Mouse (Mus musculus) CH12.LX (cell line): ENCODE data around the gene Ptprf. TPM values are rescaled to one million over a fixed set of nuclear protein-coding genes. Genes with fewer than 3 reads are reported as not detected.
A peak's percentile ranks its signal among the peaks of the same experiment; 100 is the strongest.

ENCODE experiments used
- DNase-seq: peaks from one replicate; pipeline ENCODE4 v3.0.0-alpha.2; 2013; ENCODE audit errors: extremely low read depth
- H3K27ac ChIP-seq: 2 replicates; pipeline ENCODE4 v1.5.1; 2012; ENCODE audit warnings: low read depth, mild to moderate bottlenecking, control low read depth, moderate library complexity; ENCODE audit not compliant: insufficient read depth
- H3K27me3 ChIP-seq: replicated peaks from 2 replicates; pipeline ENCODE3; 2012; ENCODE audit warnings: inconsistent platforms
- H3K36me3 ChIP-seq, 2 experiments: replicated peaks in 1 of 2; 2 replicates each; pipeline versions ENCODE3 to v1.6.1; 2012; ENCODE audit warnings: inconsistent platforms in 1 of 2, low read length in 1 of 2, mild to moderate bottlenecking in 1 of 2, mixed read lengths in 1 of 2, moderate library complexity in 1 of 2; ENCODE audit not compliant: control insufficient read depth in 1 of 2, insufficient read depth in 1 of 2
- H3K4me1 ChIP-seq, 2 experiments: 2 replicates each; pipeline ENCODE4 v1.6.1; 2012; ENCODE audit warnings: inconsistent platforms in 1 of 2, moderate library complexity in 1 of 2; ENCODE audit not compliant: insufficient read depth in 2 of 2, control insufficient read depth in 1 of 2
- H3K4me2 ChIP-seq: 2 replicates; pipeline ENCODE4 v1.6.1; 2012; ENCODE audit warnings: low read depth, mild to moderate bottlenecking, control low read depth; ENCODE audit not compliant: poor library complexity, insufficient read depth, severe bottlenecking
- H3K4me3 ChIP-seq, 3 experiments: fragments of 150-350 bp in 1 of 3; sonication (generic) in 1 of 3; replicated peaks in 1 of 3; 2 replicates each; pipeline versions ENCODE3 to v1.5.1; 2011 to 2012; ENCODE audit warnings: low read depth in 2 of 3, low read length in 2 of 3, mild to moderate bottlenecking in 2 of 3, moderate library complexity in 2 of 3, control low read depth in 1 of 3, improper control_type of control experiment in 1 of 3, inconsistent platforms in 1 of 3, mixed read lengths in 1 of 3; ENCODE audit not compliant: poor library complexity in 1 of 3
- H3K79me2 ChIP-seq: replicated peaks from 2 replicates; pipeline ENCODE4 v1.6.1; 2012; ENCODE audit warnings: mild to moderate bottlenecking, moderate library complexity; ENCODE audit not compliant: control insufficient read depth, poor library complexity, insufficient read depth, severe bottlenecking; ENCODE audit errors: extremely low read depth
- H3K9ac ChIP-seq: 2 replicates; pipeline ENCODE4 v1.6.1; 2012; ENCODE audit warnings: low read depth, mild to moderate bottlenecking, control low read depth, moderate library complexity; ENCODE audit not compliant: insufficient read depth
- H3K9me3 ChIP-seq: replicated peaks from 2 replicates; pipeline ENCODE3; 2012; ENCODE audit warnings: low read length, inconsistent platforms, mixed read lengths
- CHD1 ChIP-seq: IDR thresholded peaks from 2 replicates; pipeline ENCODE4 v1.6.1; 2012; ENCODE audit warnings: low read depth, low read length, improper control_type of control experiment, inconsistent platforms
- CHD2 ChIP-seq: IDR thresholded peaks from 2 replicates; pipeline ENCODE4 v1.6.1; 2011; ENCODE audit warnings: low read length, improper control_type of control experiment
- E2F4 ChIP-seq: IDR thresholded peaks from 2 replicates; pipeline ENCODE4 v1.6.1; 2011; ENCODE audit warnings: low read depth, low read length, improper control_type of control experiment; ENCODE audit not compliant: insufficient replicate concordance
- ELF1 ChIP-seq: IDR thresholded peaks from 2 replicates; pipeline ENCODE4 v1.6.1; 2014; ENCODE audit warnings: low read depth, mild to moderate bottlenecking, inconsistent platforms, low read length, improper control_type of control experiment
- EP300 ChIP-seq: IDR thresholded peaks from 2 replicates; pipeline ENCODE4 v1.6.1; 2011; ENCODE audit warnings: low read length, improper control_type of control experiment
- ETS1 ChIP-seq: conservative IDR thresholded peaks from 2 replicates; pipeline ENCODE4 v1.6.1; 2012; ENCODE audit warnings: low read depth, mild to moderate bottlenecking, inconsistent platforms, low read length, improper control_type of control experiment, moderate library complexity
- GABPA ChIP-seq: IDR thresholded peaks from 2 replicates; pipeline ENCODE4 v1.6.1; 2012; ENCODE audit warnings: low read depth, low read length, improper control_type of control experiment, inconsistent platforms; ENCODE audit not compliant: insufficient replicate concordance
- HCFC1 ChIP-seq: IDR thresholded peaks from 2 replicates; pipeline ENCODE4 v1.6.1; 2012; ENCODE audit warnings: low read depth, mild to moderate bottlenecking, inconsistent platforms, low read length, improper control_type of control experiment
- JUN ChIP-seq: IDR thresholded peaks from 2 replicates; pipeline ENCODE4 v1.6.1; 2011; ENCODE audit warnings: low read depth, mild to moderate bottlenecking, low read length, improper control_type of control experiment, moderate library complexity; ENCODE audit not compliant: insufficient read depth
- KAT2A ChIP-seq: IDR thresholded peaks from 2 replicates; pipeline ENCODE4 v1.6.1; 2012; ENCODE audit warnings: low read length, improper control_type of control experiment, inconsistent platforms; ENCODE audit not compliant: insufficient replicate concordance
- MAX ChIP-seq: IDR thresholded peaks from 2 replicates; pipeline ENCODE4 v1.6.1; 2011; ENCODE audit warnings: low read length, improper control_type of control experiment
- MAZ ChIP-seq: IDR thresholded peaks from 2 replicates; pipeline ENCODE4 v1.6.1; 2012; ENCODE audit warnings: low read depth, mild to moderate bottlenecking, inconsistent platforms, low read length, improper control_type of control experiment, moderate library complexity
- MYC ChIP-seq: IDR thresholded peaks from 2 replicates; pipeline ENCODE4 v1.6.1; 2011; ENCODE audit warnings: low read depth, mild to moderate bottlenecking, improper control_type of control experiment, low read length
- NELFE ChIP-seq: IDR thresholded peaks from 2 replicates; pipeline ENCODE4 v1.6.1; 2011; ENCODE audit warnings: low read depth, low read length, improper control_type of control experiment
- NRF1 ChIP-seq: IDR thresholded peaks from 2 replicates; pipeline ENCODE4 v1.6.1; 2014; ENCODE audit warnings: low read depth, mild to moderate bottlenecking, inconsistent platforms, low read length, improper control_type of control experiment, moderate library complexity
- PAX5 ChIP-seq: IDR thresholded peaks from 2 replicates; pipeline ENCODE4 v1.6.1; 2012; ENCODE audit warnings: low read length, inconsistent platforms, mixed read lengths
- POLR2AphosphoS2 ChIP-seq: IDR thresholded peaks from 2 replicates; pipeline ENCODE4 v1.6.1; 2011; ENCODE audit warnings: low read depth, low read length, improper control_type of control experiment
- SMC3 ChIP-seq: IDR thresholded peaks from 2 replicates; pipeline ENCODE4 v1.6.1; 2011; ENCODE audit warnings: low read depth, low read length, improper control_type of control experiment
- TCF12 ChIP-seq: IDR thresholded peaks from 2 replicates; pipeline ENCODE4 v1.6.1; 2014; ENCODE audit warnings: low read depth, mild to moderate bottlenecking, inconsistent platforms, low read length, improper control_type of control experiment
- USF1 ChIP-seq: IDR thresholded peaks from 2 replicates; pipeline ENCODE4 v1.6.1; 2014; ENCODE audit warnings: low read depth, mild to moderate bottlenecking, inconsistent platforms, low read length, improper control_type of control experiment
- USF2 ChIP-seq: conservative IDR thresholded peaks from 2 replicates; pipeline ENCODE4 v1.6.1; 2011; ENCODE audit warnings: low read depth, low read length, improper control_type of control experiment
- ZMIZ1 ChIP-seq: IDR thresholded peaks from 2 replicates; pipeline ENCODE4 v1.6.1; 2012; ENCODE audit warnings: low read depth, mild to moderate bottlenecking, inconsistent platforms, low read length, improper control_type of control experiment
- ZNF384 ChIP-seq: IDR thresholded peaks from 2 replicates; pipeline ENCODE4 v1.6.1; 2012; ENCODE audit warnings: low read depth, low read length, improper control_type of control experiment, inconsistent platforms
- dilution Hi-C: fragments of 300-500 bp; cut with MboI; formaldehyde crosslinking; loops from 2 replicates; pipeline ENCODE4 v1.14.3; 2020; ENCODE audit warnings: low sequenced_read_pairs; ENCODE audit not compliant: extremely low pct_unique_long_range_greater_than_20kb, extremely low pct_ligation_motif_present
- in situ Hi-C: fragments of 300-500 bp; cut with MboI; formaldehyde crosslinking; loops from 3 replicates; pipeline ENCODE4 v1.14.3; 2019; ENCODE audit warnings: low sequenced_read_pairs, low pct_ligation_motif_present, low pct_unique_long_range_greater_than_20kb, mixed read lengths
- polyA plus RNA-seq: library from polyadenylated mRNA; unstranded; fragments of >175 nt; gene quantifications from 2 replicates; pipeline ENCODE4 v1.2.1, GENCODE M21; 2012; ENCODE audit warnings: low read depth; ENCODE audit not compliant: insufficient read length
- total RNA-seq, 2 experiments: library from RNA; depleted of rRNA; stranded (reverse); fragments of 300-350 nt in 1 of 2; fragments of >200 nt in 1 of 2; gene quantifications; 2 replicates each; pipeline ENCODE4 v1.2.3; 2012 to 2014

The Ptprf gene
- total and polyA plus RNA-seq, 3 experiments, result 0.11 to 0.21 TPM; not detected in 1

DNA sequence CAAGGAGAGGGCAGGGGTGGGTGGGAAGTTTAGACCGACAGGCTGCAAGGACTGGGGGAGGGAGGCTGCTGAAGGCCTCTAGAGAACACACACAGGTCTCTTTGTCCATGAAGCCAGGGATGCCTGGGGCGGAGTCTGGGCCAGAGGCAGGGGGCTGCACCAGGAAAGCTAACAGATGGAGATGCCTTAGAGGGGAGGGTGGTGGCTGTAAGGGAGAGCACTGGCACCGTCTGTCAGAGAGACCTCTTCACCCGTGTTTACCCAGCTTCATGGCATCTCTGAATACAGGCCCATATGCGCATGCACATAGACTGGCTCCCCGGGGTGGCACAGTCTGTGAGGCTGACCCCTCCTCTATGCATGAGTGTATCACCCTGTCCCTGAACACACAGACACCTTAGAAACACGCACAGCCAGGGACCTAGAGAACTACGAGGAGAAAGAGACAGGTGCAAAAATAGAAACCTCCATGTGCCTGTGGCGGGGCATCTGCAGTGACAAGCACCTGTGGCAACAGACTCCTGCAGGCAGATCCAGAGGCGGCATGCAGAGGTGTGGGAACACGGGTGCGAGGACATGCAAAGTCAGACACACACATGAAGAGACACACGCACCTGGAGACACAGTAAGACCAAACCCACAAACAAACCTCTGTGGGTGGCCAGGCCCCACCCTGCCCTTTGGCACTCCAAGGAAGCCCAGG, 29.3 kb downstream of the Ptprf start:
- dilution Hi-C loops, result no loop called here

DNA sequence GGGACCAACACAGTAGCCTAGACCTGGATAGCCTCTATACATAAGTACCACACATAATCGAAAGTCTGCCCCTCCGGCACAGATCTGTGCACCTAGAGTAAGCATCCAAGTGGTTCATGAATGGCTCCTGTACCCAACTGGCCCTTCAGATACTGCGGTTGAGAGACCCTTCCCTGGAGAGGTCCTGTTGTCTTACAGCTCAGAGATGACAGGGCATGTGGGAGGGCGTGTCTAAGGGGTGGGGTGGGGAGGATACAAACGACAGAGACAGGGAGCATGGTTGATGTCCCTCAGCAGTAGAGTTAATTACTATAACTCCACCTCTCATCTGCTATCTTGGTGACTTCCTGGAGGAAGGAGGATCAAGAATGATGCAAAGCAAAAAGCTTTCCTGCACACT, 29.9 kb downstream of the Ptprf start:
- no peak overlapping the region for H3K27ac ChIP-seq
- H3K9ac ChIP-seq, result no peak overlapping the region

More for the DNA sequence above, 29.3 kb downstream of the Ptprf start:
- TF ChIP-seq CHD1 (no peak), NRF1 (no peak), EP300 (no peak), USF2 (no peak), MYC (no peak), SMC3 (no peak), ZMIZ1 (no peak), CHD2 (no peak), MAZ (no peak), MAX (no peak), PAX5 (no peak), HCFC1 (no peak), NELFE (no peak), GABPA (no peak), ZNF384 (no peak), ETS1 (no peak)
- H3K36me3 ChIP-seq, result no peaks in the 10 kb centered on the region
- peaks cover 0 to 5% of the 10 kb centered on the region in 2 experiments; a peak in 2 of 4 replicates for H3K4me1 ChIP-seq
- no peak overlapping the region for H3K27ac ChIP-seq
- H3K79me2 ChIP-seq, result no peaks in the 10 kb centered on the region
- H3K4me3 ChIP-seq, result no peak overlapping the region
- no peak overlapping the region for H3K9ac ChIP-seq
- in situ Hi-C loops, result no loop called here
- no peak overlapping the region for H3K4me2 ChIP-seq
- peaks cover 99% of the 10 kb centered on the region for H3K27me3 ChIP-seq
- no peak for DNase-seq
- no peaks in the 10 kb centered on the region for H3K9me3 ChIP-seq

More for the DNA sequence above, 29.9 kb downstream of the Ptprf start:
- no peak for DNase-seq
- Histone ChIP-seq H3K4me1 (peaks cover 0 to 5% of the 10 kb centered on the region in 2 experiments; a peak in 2 of 4 replicates), H3K27me3 (peaks cover 98% of the 10 kb centered on the region), H3K79me2 (no peaks in the 10 kb centered on the region), H3K4me3 (no peak overlapping the region), H3K4me2 (0 out of 2 replicates have a peak overlapping the region, but pooled peaks have one; percentile 75), H3K36me3 (no peaks in the 10 kb centered on the region), H3K9me3 (no peaks in the 10 kb centered on the region)
- TF ChIP-seq E2F4, result no peak
- no peak for TF ChIP-seq TCF12
- no peak for TF ChIP-seq MAZ
- no peak for TF ChIP-seq POLR2AphosphoS2
- no peak for TF ChIP-seq JUN
- no peak for TF ChIP-seq ELF1
- TF ChIP-seq SMC3, result no peak
- TF ChIP-seq ETS1, result no peak
- TF ChIP-seq MYC, result no peak
- TF ChIP-seq KAT2A, result no peak
- no peak for TF ChIP-seq USF1
- no peak for TF ChIP-seq USF2
- in situ Hi-C loops, result no loop called here
- dilution Hi-C loops, result no loop called here
